Mouse (Mus musculus) layer of hippocampus, postnatal 25 days (tissue): ENCODE results near the gene Gm13271. TPM values are rescaled to one million over a fixed set of nuclear protein-coding genes. Genes with fewer than 3 reads are reported as not detected.

Source experiments
- total RNA-seq, 2 experiments: library from RNA; stranded (reverse); gene quantifications; 2 replicates each; pipeline ENCODE4 v1.2.3; 2021

Gm13271 gene
- total RNA-seq, 2 experiments from 2014 or later = not detected

Other genes with a start within 250 kb of the Gm13271 start
- gene Ifnb1, start 232.1 kb upstream of the Gm13271 start, total RNA-seq = not detected
- not detected for gene Ifna15, start 196.6 kb upstream of the Gm13271 start, total RNA-seq
- gene Ifna14, start 183.1 kb upstream of the Gm13271 start, total RNA-seq = not detected
- not detected for gene Ifna9, start 162.5 kb upstream of the Gm13271 start, total RNA-seq
- gene Ifna12, start 151.5 kb upstream of the Gm13271 start, total RNA-seq = not detected
- not detected for gene C87499, start 120.5 kb upstream of the Gm13271 start, total RNA-seq
- gene Ifna13, start 110.4 kb upstream of the Gm13271 start, total RNA-seq = not detected
- not detected for gene Ifna16, start 77.9 kb upstream of the Gm13271 start, total RNA-seq
- not detected for gene Ifna2, start 71.0 kb upstream of the Gm13271 start, total RNA-seq
- not detected for gene Ifnab, start 63.5 kb upstream of the Gm13271 start, total RNA-seq
- 1 to 10 TPM; 1.4 to 1.8 TPM for gene Gm26566, start 33.1 kb upstream of the Gm13271 start, total RNA-seq
- gene Klhl9, start 32.4 kb upstream of the Gm13271 start, total RNA-seq = 100 to 1,000 TPM; 105 to 109 TPM
- gene Gm13283, start 5.3 kb downstream of the Gm13271 start, total RNA-seq = not detected
- gene Gm13290, start 19.0 kb downstream of the Gm13271 start, total RNA-seq = not detected
- not detected for gene Gm13289, start 22.1 kb downstream of the Gm13271 start, total RNA-seq
- not detected for gene Gm13272, start 25.0 kb downstream of the Gm13271 start, total RNA-seq
- gene Ifnz, start 27.3 kb downstream of the Gm13271 start, total RNA-seq = not detected
- gene Gm13276, start 30.8 kb downstream of the Gm13271 start, total RNA-seq = not detected
- not detected for gene Gm13277, start 33.8 kb downstream of the Gm13271 start, total RNA-seq
- gene Gm13278, start 36.7 kb downstream of the Gm13271 start, total RNA-seq = not detected
- gene Gm13275, start 39.6 kb downstream of the Gm13271 start, total RNA-seq = not detected
- not detected for gene Gm13279, start 42.5 kb downstream of the Gm13271 start, total RNA-seq
- not detected for gene Gm13285, start 44.8 kb downstream of the Gm13271 start, total RNA-seq
- gene Gm13287, start 48.4 kb downstream of the Gm13271 start, total RNA-seq = not detected
- gene Gm13288, start 50.7 kb downstream of the Gm13271 start, total RNA-seq = not detected
- gene Ifna7, start 61.4 kb downstream of the Gm13271 start, total RNA-seq = not detected
- gene Ifna11, start 65.1 kb downstream of the Gm13271 start, total RNA-seq = not detected
- not detected for gene Ifna6, start 72.5 kb downstream of the Gm13271 start, total RNA-seq
- gene Ifna5, start 80.7 kb downstream of the Gm13271 start, total RNA-seq = not detected
- not detected for gene Ifna4, start 87.0 kb downstream of the Gm13271 start, total RNA-seq
- gene Ifna1, start 95.2 kb downstream of the Gm13271 start, total RNA-seq = not detected
- gene Ifne, start 125.3 kb downstream of the Gm13271 start, total RNA-seq = not detected